Mouse (Mus musculus): ENCODE measurements at regions not wholly inside any gene's neighbourhood (a gene's known extent, or its start where the extent isn't known, plus 50 kb on each side); places are given as distances from the start of the nearest gene placed in this dataset.

- no peak for DNase-seq (ENCODE audit: low spot score in 2 of 2)
Observed at GRCm38 (mm10) chr12:99039497-99040322, 119.3 kb downstream of the Ttc8 start.

- DNase-seq (ENCODE audit: low spot score in 2 of 2) = no peak
Observed at GRCm38 (mm10) chr12:99041606-99042005, 121.2 kb downstream of the Ttc8 start.

- DNase-seq (ENCODE audit: low spot score in 2 of 2) = no peak
Observed at GRCm38 (mm10) chr12:99042918-99043862, 122.8 kb downstream of the Ttc8 start.

GRCm38 (mm10) chr12:99044477-99044876, 124.1 kb downstream of the Ttc8 start:
- DNase-seq (ENCODE audit: low spot score in 2 of 2) = no peak

DNA sequence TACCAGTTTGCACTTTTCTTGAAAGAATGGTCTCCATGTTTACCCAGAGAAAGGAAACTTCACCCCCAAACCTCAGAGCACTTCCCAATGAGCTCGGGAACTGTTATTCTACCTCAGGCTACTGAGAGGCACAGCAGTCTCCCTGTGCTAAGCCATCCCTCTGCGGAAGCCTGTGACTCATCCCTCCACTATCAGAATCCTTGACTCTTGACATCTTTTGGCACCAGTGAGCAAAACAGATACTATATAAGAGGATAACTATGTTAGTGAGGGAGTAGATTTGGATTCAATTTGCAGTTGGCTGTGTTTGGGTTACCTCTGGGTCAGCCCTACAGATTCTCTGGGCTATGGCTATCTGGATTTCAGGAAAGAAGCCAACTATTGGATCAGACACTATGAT, 130.1 kb downstream of the Ttc8 start:
- no peak for DNase-seq (ENCODE audit: low spot score in 2 of 2)

GRCm38 (mm10) chr12:99052599-99052998, 132.2 kb downstream of the Ttc8 start:
- DNase-seq (ENCODE audit: low spot score in 2 of 2) = no peak

DNA sequence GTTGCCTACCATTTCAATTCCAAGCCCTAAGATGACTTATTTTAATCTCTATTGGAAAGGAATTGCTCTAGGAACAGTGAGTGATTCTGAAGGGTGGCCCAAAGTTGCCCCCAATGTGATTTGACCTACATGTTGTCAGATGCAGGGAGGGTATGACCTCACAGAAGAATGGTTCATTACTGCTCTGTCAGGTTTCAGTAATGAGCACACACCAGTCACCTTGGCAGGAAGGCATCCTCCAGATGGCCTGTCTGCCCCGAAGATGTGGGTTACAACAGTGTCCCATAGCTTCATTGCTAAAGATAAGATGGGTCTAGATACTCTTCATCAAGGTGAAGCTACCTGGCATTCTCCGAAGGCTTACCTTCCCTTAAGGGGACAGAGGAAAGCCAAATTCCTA, 137.1 kb downstream of the Ttc8 start:
- no peak for DNase-seq (ENCODE audit: low spot score in 2 of 2)

DNA sequence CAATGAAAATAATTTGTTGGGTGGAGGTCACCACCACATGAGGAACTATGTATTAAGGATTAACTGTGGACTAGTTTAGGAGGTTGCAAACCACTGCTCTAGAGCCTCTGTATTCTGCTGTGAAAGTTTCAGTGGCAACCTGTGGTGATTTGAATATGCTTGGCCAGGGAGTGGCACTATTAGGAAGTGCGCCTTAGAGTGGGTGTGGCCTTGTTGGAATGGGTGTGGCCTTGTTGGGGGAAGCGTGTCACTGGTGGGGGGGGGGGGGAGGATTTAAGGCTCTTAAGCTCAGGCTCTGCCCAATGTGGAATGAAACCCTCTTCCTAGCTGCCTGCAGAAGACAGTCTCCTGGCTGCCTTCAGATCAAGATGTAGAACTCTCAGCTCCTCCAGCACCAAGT, 138.5 kb downstream of the Ttc8 start:
- no peak for DNase-seq (ENCODE audit: low spot score in 2 of 2)

DNA sequence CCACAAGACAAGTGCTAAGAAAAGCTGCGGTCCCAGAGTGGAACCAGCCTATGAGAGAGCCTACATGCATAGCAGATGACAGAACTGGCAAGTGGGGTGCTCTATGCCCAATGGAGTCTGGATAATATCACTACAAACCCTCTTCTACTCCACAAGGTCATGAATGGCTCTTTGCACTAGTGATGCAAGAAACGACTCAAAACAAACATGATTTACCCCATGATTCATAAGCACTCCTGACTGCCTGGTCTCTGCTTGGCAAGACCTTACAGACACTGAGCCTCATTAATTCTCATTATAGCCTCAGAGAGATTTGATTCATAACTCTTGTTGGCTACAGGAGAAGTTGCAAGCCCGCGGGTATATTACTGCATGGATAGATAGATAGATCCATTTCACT, 139.1 kb downstream of the Ttc8 start:
- no peak for DNase-seq (ENCODE audit: low spot score in 2 of 2)

DNA sequence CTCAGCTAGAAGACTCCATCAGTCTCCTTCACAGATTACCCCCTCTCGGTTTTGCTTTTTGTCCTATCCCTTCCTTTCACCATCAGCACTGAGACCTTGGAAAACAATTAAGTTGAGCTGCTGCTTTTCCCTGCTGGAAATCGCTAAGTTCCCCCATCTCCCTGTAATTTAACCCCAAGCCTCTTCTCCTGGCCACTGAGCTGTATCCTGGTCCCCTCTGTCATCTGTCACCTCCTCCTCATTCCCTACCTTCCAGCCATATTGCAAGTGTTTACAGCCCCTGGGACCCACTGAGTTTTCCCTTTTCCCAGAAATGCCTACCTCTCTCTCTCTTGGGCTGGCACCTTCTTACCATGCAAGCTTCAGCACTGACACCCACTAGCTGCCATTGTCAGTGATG, 140.3 kb downstream of the Ttc8 start:
- no peak for DNase-seq (ENCODE audit: low spot score in 2 of 2)

DNA sequence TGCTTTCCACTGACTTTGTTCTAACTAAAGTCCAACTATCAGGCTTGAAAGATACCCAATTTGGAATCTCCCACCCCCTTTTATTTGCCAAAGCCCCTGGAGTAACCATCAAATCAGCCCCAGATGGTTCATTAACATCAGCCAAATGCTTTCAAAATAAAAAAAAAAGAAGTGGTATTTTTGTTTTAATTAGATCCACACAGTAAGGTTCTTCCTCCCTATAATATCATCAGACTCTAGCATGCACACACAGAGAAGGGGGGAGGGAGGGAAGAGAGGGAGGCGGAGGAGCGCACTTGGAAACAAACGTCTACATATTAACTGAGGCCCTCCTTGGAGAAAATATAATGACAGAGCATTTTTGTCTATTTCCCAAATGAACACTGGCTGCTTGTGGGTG, 143.1 kb downstream of the Ttc8 start:
- DNase-seq (ENCODE audit: low spot score in 2 of 2) = no peak

GRCm38 (mm10) chr12:99063885-99064284, 143.5 kb downstream of the Ttc8 start:
- no peak for DNase-seq (ENCODE audit: low spot score in 2 of 2)

DNA sequence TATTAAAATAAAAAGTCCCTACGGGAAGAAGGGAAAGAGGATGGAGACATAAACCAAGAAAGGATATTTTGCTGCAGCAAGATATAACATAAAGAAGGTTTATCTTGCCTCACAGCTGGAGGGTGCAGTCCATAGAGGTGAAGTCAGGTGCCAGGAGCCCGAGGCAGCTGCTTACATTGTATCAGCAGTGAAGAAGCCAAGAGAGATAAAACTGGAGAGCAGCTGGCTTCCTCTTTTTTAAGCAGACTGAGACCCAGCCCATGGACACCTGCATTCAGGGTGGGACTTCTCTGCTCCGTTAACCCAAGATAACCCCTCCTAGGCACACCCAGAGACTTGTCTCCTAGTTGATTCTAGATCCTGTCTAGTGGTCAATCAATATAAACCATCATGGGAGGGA, 147.6 kb downstream of the Ttc8 start:
- DNase-seq (ENCODE audit: low spot score in 2 of 2) = no peak

DNA sequence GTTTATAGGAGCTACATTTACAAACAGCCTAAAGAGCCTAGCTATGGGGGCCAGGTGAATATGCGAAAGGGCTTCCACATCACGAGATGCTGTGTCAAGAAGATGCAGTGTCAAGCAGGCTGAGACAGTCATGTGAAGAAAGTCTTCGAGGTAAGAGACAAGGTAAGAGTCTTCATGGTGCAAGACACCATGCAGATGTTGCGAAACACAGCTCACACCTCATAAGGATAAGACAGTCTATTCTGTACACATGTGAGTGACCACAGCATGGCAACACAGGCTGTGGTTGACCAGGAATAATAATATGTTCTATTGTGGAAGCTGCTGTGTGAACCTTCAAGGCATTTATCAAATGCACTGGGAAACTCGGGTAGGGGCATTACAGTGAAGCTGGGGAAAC, 153.4 kb downstream of the Ttc8 start:
- no peak for DNase-seq (ENCODE audit: low spot score in 2 of 2)

GRCm38 (mm10) chr12:99077366-99077765, 157.0 kb downstream of the Ttc8 start:
- DNase-seq (ENCODE audit: low spot score in 2 of 2) = peak in 1 of 2 experiments; percentile 36

DNA sequence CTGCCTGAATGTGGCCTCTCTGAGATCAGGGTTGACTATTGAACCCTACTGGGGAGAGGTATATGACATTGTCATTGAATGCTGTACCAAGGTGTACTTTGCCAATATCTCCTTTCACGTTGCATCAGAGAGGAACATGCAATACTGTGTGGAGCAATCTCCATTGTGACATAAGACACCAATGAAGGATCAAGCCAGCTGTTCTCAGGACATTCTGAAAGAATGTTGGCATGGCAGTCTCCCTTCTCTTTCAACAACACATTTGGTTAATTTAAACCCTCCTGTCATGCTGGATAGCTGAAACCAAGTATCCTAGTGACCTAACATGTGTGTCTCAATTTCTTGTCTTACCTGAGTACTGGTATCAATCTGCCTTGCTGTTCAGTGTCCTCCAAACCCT, 159.5 kb downstream of the Ttc8 start:
- DNase-seq (ENCODE audit: low spot score in 2 of 2) = no peak

DNA sequence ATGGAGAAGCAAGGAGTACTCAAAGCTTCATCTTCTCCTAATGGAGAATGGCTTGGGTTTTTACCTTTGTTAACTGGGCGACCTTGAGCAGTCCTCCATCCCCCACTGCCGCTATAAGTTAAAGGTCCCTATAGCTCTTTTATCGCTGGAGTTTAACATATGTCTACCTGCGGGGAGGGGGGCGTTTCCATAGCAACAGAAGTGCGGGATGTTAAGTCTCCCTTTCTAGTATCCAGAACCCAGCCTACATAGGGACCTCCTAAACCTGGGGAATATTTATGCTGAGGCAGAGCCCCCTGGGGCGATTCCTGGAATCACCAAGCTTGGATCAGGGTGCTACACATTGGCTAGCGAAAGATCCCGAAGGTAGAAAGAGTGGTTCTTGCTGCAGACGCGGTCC, 163.2 kb downstream of the Ttc8 start:
- no peak for DNase-seq (ENCODE audit: low spot score in 2 of 2)

GRCm38 (mm10) chr12:99084144-99084543, 163.8 kb downstream of the Ttc8 start:
- DNase-seq (ENCODE audit: low spot score in 2 of 2) = peak; percentile 77 to 81

GRCm38 (mm10) chr12:99087286-99087685, 166.9 kb downstream of the Ttc8 start:
- no peak for DNase-seq (ENCODE audit: low spot score in 2 of 2)

DNA sequence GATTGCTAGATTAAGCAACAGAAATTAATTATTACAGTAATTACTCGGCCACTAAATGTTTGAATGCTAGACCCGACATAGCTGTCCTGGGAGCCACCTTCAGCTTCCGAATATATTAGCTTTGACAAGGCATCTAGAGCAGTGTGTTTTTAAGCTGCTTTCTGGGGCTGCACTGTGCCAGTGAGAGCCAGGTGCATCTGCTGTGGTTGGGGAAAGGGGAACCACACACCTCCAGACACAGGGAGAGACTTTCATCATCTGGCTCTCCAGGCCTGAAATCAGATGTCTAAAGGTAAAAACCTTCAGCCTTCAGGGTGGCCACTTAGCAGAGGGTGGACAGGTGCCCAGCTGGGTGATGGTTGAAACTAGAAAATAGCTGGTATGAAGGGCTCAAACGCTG, 171.4 kb downstream of the Ttc8 start:
- DNase-seq (ENCODE audit: low spot score in 2 of 2) = no peak

DNA sequence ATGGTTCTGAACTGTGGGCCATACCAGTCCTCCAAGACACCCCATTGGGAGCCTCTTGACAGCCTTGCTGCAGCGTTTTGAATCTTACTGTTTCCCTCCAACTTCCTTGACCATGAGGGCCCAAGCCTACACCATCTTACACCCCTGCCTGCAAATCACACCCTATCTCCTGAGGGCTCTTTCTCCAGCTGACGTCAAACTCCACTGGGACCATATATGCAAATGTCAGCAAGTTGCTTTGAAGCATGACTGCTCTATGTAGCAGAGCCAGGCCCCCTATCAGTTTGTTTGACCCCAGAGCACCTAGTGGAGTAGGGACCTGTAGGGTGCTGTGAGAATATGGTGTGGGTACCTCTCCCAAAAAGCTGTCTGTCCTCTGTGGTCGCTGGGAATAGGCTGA, 172.8 kb downstream of the Ttc8 start:
- DNase-seq (ENCODE audit: low spot score in 2 of 2) = no peak

GRCm38 (mm10) chr12:99093989-99094388, 173.6 kb downstream of the Ttc8 start:
- no peak for DNase-seq (ENCODE audit: low spot score in 2 of 2)
